Mouse (Mus musculus) neural tube, embryonic 14.5 days (tissue): ENCODE measurements around the gene Ift88. TPM values are rescaled to one million over a fixed set of nuclear protein-coding genes. Genes with fewer than 3 reads are reported as not detected.

Experiments used
- ATAC-seq: fragments of 200-750 bp; cut with Nextera tagmentation; 2 replicates; pipeline ENCODE4 v1.8.0; 2017; ENCODE audit warnings: low read depth, mild to moderate bottlenecking, moderate TSS enrichment, moderate library complexity
- H3K27ac ChIP-seq: fragments of 300-500 bp; sonication (generic); 2 replicates; pipeline ENCODE4 v1.5.1; 2014; ENCODE audit warnings: low read depth, mild to moderate bottlenecking, control low read depth, low read length, moderate library complexity, mixed read lengths
- H3K27me3 ChIP-seq: fragments of 300-500 bp; sonication (generic); 2 replicates; pipeline ENCODE4 v1.6.1; 2014; ENCODE audit warnings: low read length; ENCODE audit not compliant: control insufficient read depth, insufficient read depth
- H3K36me3 ChIP-seq: fragments of 300-500 bp; sonication (generic); 2 replicates; pipeline ENCODE4 v1.6.1; 2014; ENCODE audit warnings: low read length, mixed read lengths; ENCODE audit not compliant: control insufficient read depth, insufficient read depth
- H3K4me1 ChIP-seq: fragments of 300-500 bp; sonication (generic); 2 replicates; pipeline ENCODE4 v1.6.1; 2014; ENCODE audit warnings: low read length; ENCODE audit not compliant: control insufficient read depth, insufficient read depth
- H3K4me2 ChIP-seq: fragments of 300-500 bp; sonication (generic); 2 replicates; pipeline ENCODE4 v1.6.1; 2014; ENCODE audit warnings: mild to moderate bottlenecking, low read depth, low read length, control low read depth
- H3K4me3 ChIP-seq: fragments of 300-500 bp; sonication (generic); 2 replicates; pipeline ENCODE4 v1.5.1; 2014; ENCODE audit warnings: low read depth, low read length, control low read depth, mixed read lengths
- H3K9ac ChIP-seq: fragments of 300-500 bp; sonication (generic); replicated peaks from 2 replicates; pipeline ENCODE4 v1.6.1; 2014; ENCODE audit warnings: low read depth, mild to moderate bottlenecking, control low read depth, low read length, mixed read lengths
- H3K9me3 ChIP-seq: fragments of 300-500 bp; sonication (generic); 2 replicates; pipeline ENCODE4 v1.6.1; 2016; ENCODE audit warnings: low read length; ENCODE audit not compliant: control insufficient read depth
- WGBS: fragments of 180-500 bp; shearing (Covaris S2); extraction: QIAGEN DNeasy Blood & Tissue Kit; methylation state at CpG from one replicate; pipeline ENCODE4 v1.1.7; 2014; 5-methylcytosine and 5-hydroxymethylcytosine counted together
- polyA plus RNA-seq: library from polyadenylated mRNA; unstranded; fragments of >200 nt; fragmentation: Nextera tagmentation; extraction: Ambion mirVana; gene quantifications from 2 replicates; pipeline ENCODE4 v1.2.1, GENCODE M21; 2014

The Ift88 gene
- polyA plus RNA-seq, 1 experiment from 2014 or later, result 22.3 TPM

- Histone ChIP-seq H3K4me3 (no peak overlapping the region), H3K9ac (no peak overlapping the region), H3K27ac (no peak overlapping the region), H3K27me3 (no peaks in the 10 kb centered on the region), H3K9me3 (no peaks in the 10 kb centered on the region), H3K4me2 (no peak overlapping the region), H3K36me3 (no peaks in the 10 kb centered on the region), H3K4me1 (no peaks in the 10 kb centered on the region)
- no peak for ATAC-seq
- 95% methylated on average over 6 of the region's 6 CpGs for WGBS
Measured at GRCm38 (mm10) chr14:57484183-57484582, 60.3 kb downstream of the Ift88 start.

- no peaks in the 10 kb centered on the region for H3K27me3 ChIP-seq
- 84% methylated on average over 3 of the region's 3 CpGs for WGBS
- H3K4me2 ChIP-seq, result no peak overlapping the region
- no peak overlapping the region for H3K27ac ChIP-seq
- H3K4me3 ChIP-seq, result no peak overlapping the region
- H3K36me3 ChIP-seq, result 0 out of 2 replicates have a peak, but pooled peaks cover 3% of the 10 kb centered on the region
- H3K9me3 ChIP-seq, result no peaks in the 10 kb centered on the region
- ATAC-seq, result no peak
- no peak overlapping the region for H3K9ac ChIP-seq
- no peaks in the 10 kb centered on the region for H3K4me1 ChIP-seq
Measured at GRCm38 (mm10) chr14:57489696-57490095, 65.8 kb downstream of the Ift88 start.

- Histone ChIP-seq H3K4me1 (no peaks in the 10 kb centered on the region), H3K27ac (no peak overlapping the region), H3K4me2 (no peak overlapping the region), H3K4me3 (no peak overlapping the region), H3K27me3 (no peaks in the 10 kb centered on the region), H3K36me3 (0 out of 2 replicates have a peak, but pooled peaks cover 3% of the 10 kb centered on the region), H3K9ac (no peak overlapping the region), H3K9me3 (no peaks in the 10 kb centered on the region)
- 83% methylated on average over 2 of the region's 2 CpGs for WGBS
- no peak for ATAC-seq
Measured at GRCm38 (mm10) chr14:57493840-57494239, 70.0 kb downstream of the Ift88 start.

- WGBS, result 88% methylated on average over 6 of the region's 6 CpGs
- 0 out of 2 replicates have a peak, but pooled peaks cover 2% of the 10 kb centered on the region for H3K9me3 ChIP-seq
- no peak overlapping the region for H3K4me2 ChIP-seq
- H3K4me1 ChIP-seq, result no peaks in the 10 kb centered on the region
- no peak overlapping the region for H3K9ac ChIP-seq
- no peak overlapping the region for H3K27ac ChIP-seq
- no peaks in the 10 kb centered on the region for H3K27me3 ChIP-seq
- H3K4me3 ChIP-seq, result no peak overlapping the region
- no peaks in the 10 kb centered on the region for H3K36me3 ChIP-seq
- no peak for ATAC-seq
Measured at GRCm38 (mm10) chr14:57503729-57504128, 79.9 kb downstream of the Ift88 start.

- Histone ChIP-seq H3K27ac (no peak overlapping the region), H3K4me2 (no peak overlapping the region), H3K36me3 (no peaks in the 10 kb centered on the region), H3K27me3 (no peaks in the 10 kb centered on the region), H3K9me3 (no peaks in the 10 kb centered on the region), H3K4me1 (no peaks in the 10 kb centered on the region), H3K4me3 (no peak overlapping the region), H3K9ac (no peak overlapping the region)
- ATAC-seq, result peak; percentile 85; the same call in 1 of the 2 replicates
- 69% methylated on average over 6 of the region's 6 CpGs for WGBS
Measured at GRCm38 (mm10) chr14:57509554-57509953, 85.7 kb downstream of the Ift88 start.

GRCm38 (mm10) chr14:57515156-57515762 is 91.4 kb downstream of the Ift88 start:
- 84% methylated on average over 6 of the region's 6 CpGs for WGBS
- no peaks in the 10 kb centered on the region for H3K4me1 ChIP-seq
- H3K9me3 ChIP-seq, result no peaks in the 10 kb centered on the region
- H3K27ac ChIP-seq, result no peak overlapping the region
- no peaks in the 10 kb centered on the region for H3K36me3 ChIP-seq
- H3K4me2 ChIP-seq, result no peak overlapping the region
- no peak overlapping the region for H3K9ac ChIP-seq
- no peak for ATAC-seq
- H3K4me3 ChIP-seq, result no peak overlapping the region
- H3K27me3 ChIP-seq, result no peaks in the 10 kb centered on the region

GRCm38 (mm10) chr14:57517001-57517400 is 93.1 kb downstream of the Ift88 start:
- WGBS, result 93% methylated on average over 7 of the region's 7 CpGs
- Histone ChIP-seq H3K9ac (no peak overlapping the region), H3K4me1 (no peaks in the 10 kb centered on the region), H3K4me2 (no peak overlapping the region), H3K27ac (no peak overlapping the region), H3K36me3 (no peaks in the 10 kb centered on the region), H3K4me3 (no peak overlapping the region), H3K9me3 (no peaks in the 10 kb centered on the region), H3K27me3 (no peaks in the 10 kb centered on the region)
- no peak for ATAC-seq

- no peak overlapping the region; the same call in 1 of the 2 replicates for H3K9ac ChIP-seq
- no peak for ATAC-seq
- no peak overlapping the region for H3K4me2 ChIP-seq
- 88% methylated on average over 9 of the region's 9 CpGs for WGBS
- peaks cover 9% of the 10 kb centered on the region; the same call in 1 of the 2 replicates for H3K27me3 ChIP-seq
- H3K9me3 ChIP-seq, result no peaks in the 10 kb centered on the region
- H3K4me1 ChIP-seq, result peaks cover 6% of the 10 kb centered on the region; the same call in 1 of the 2 replicates
- H3K4me3 ChIP-seq, result no peak overlapping the region
- H3K27ac ChIP-seq, result no peak overlapping the region
- H3K36me3 ChIP-seq, result no peaks in the 10 kb centered on the region
Measured at GRCm38 (mm10) chr14:57523762-57524161, 99.9 kb downstream of the Ift88 start.

GRCm38 (mm10) chr14:57524671-57525387 is 101.0 kb downstream of the Ift88 start, which contains the start of gene Il17d:
Gene Il17d, plus strand, starts transcription at chr14:57524777.
- H3K9me3 ChIP-seq, result no peaks in the 10 kb centered on the region
- ATAC-seq, result peak; percentile 60
- H3K27me3 ChIP-seq, result peaks cover 9% of the 10 kb centered on the region; the same call in 1 of the 2 replicates
- H3K36me3 ChIP-seq, result no peaks in the 10 kb centered on the region
- peak within 1 kb of the TSS; percentile 72 for H3K4me3 ChIP-seq
- H3K4me2 ChIP-seq, result peak within 1 kb of the TSS; percentile 76
- peak within 1 kb of the TSS; percentile 48; the same call in 1 of the 2 replicates for H3K27ac ChIP-seq
- under 1% methylated on average over 51 of the region's 104 CpGs for WGBS
- H3K9ac ChIP-seq, result peak within 1 kb of the TSS; percentile 81
- H3K4me1 ChIP-seq, result peaks cover 6% of the 10 kb centered on the region; the same call in 1 of the 2 replicates
